Mouse (Mus musculus) liver, embryonic 14.5 days (tissue): ENCODE results near the gene Snx8.

ENCODE experiments used
- CTCF ChIP-seq: IDR thresholded peaks from 2 replicates; pipeline ENCODE4 v1.5.1; 2016; ENCODE audit warnings: antibody characterized with exemption, low read depth, control low read depth
- EP300 ChIP-seq: IDR thresholded peaks from 2 replicates; pipeline ENCODE4 v1.6.1; 2016; ENCODE audit warnings: antibody characterized with exemption, low read depth

GRCm38 (mm10) chr5:140332519-140332918 is 56.5 kb downstream of the Snx8 start:
- TF ChIP-seq CTCF (no peak), EP300 (no peak)
